Comparison of ENCODE assay signal across 21 mouse cellular contexts in genomic region chr19:34705141-34705540, GRCm38 (mm10). TPM values are rescaled to one million over a fixed set of nuclear protein-coding genes. Genes with fewer than 3 reads are reported as not detected.
DNase-seq lines count a peak whose midpoint lies in the region; ATAC-seq and TF ChIP-seq lines count a peak whose summit lies in the region.
"Had no signal": no experiment of that assay in that cellular context is flagged by ENCODE, and none has a peak within 500 bp of the region (broad histone marks: within the 10 kb centered on the region; RNA-seq: fewer than 3 reads in every experiment).

No protein-coding gene starts in this region.

- no peak overlapping the region for H3K9ac ChIP-seq in lung, embryonic 15.5 days
- H3K9ac ChIP-seq: embryonic facial prominence, embryonic 12.5 days; embryonic facial prominence, embryonic 15.5 days; forebrain, postnatal 0 days; hindbrain, embryonic 12.5 days; hindbrain, embryonic 15.5 days had no signal

- peaks cover 26% of the 10 kb centered on the region for H3K4me1 ChIP-seq in kidney, adult 2 months (ENCODE audit: control insufficient read depth, insufficient read depth, low read length)
- peaks cover 17% of the 10 kb centered on the region for H3K4me1 ChIP-seq in lung, embryonic 15.5 days
- peaks cover 2% of the 10 kb centered on the region for H3K4me1 ChIP-seq in brown adipose tissue, adult 24 weeks (ENCODE audit: control insufficient read depth, insufficient read depth, insufficient read length, low read length)
- H3K4me1 ChIP-seq: embryonic facial prominence, embryonic 15.5 days; hindbrain, embryonic 12.5 days; hindbrain, embryonic 15.5 days had no signal

- ATAC-seq in lung, embryonic 15.5 days (ENCODE audit: borderline replicate concordance, extremely low read depth, low FRiP score, low TSS enrichment): no peak
- ATAC-seq: CD4-positive, CD25-positive, alpha-beta regulatory T cell, adult 4 months; forebrain, embryonic 14.5 days; forebrain, postnatal 0 days had no signal

- no peak for TF ChIP-seq POLR2A in kidney, adult 2 months (IDR thresholded peaks at IDR 0.05; ENCODE audit: low read depth, low read length)

- H3K27ac ChIP-seq in kidney, adult 2 months (ENCODE audit: insufficient read depth, low read depth, low read length): peak overlapping the region; percentile 88
- peak overlapping the region; percentile 85; the same call in 1 of the 2 replicates for H3K27ac ChIP-seq in lung, embryonic 15.5 days
- H3K27ac ChIP-seq in brown adipose tissue, adult 24 weeks (replicated peaks; ENCODE audit: low read depth, low read length): 0 out of 2 replicates have a peak overlapping the region, but pooled peaks have one; percentile 25
- H3K27ac ChIP-seq: embryonic facial prominence, embryonic 12.5 days; embryonic facial prominence, embryonic 15.5 days; gastrocnemius, adult 2 months; hindbrain, embryonic 12.5 days; hindbrain, embryonic 15.5 days had no signal

- H3K36me3 ChIP-seq in kidney, adult 2 months (ENCODE audit: control insufficient read depth, insufficient read depth, low read length): no peaks in the 10 kb centered on the region
- no peaks in the 10 kb centered on the region for H3K36me3 ChIP-seq in lung, embryonic 15.5 days
- H3K36me3 ChIP-seq: embryonic facial prominence, embryonic 12.5 days; embryonic facial prominence, embryonic 15.5 days; hindbrain, embryonic 12.5 days; hindbrain, embryonic 15.5 days had no signal

- WGBS in kidney, adult 2 months: 95% methylated on average over 1 of the region's 1 CpGs
- WGBS in lung, embryonic 15.5 days: 97% methylated on average over 1 of the region's 1 CpGs

- TF ChIP-seq CTCF in kidney, adult 2 months (conservative IDR thresholded peaks at IDR 0.05; ENCODE audit: insufficient read depth, insufficient read length, low read depth, low read length): no peak

- DNase-seq in kidney, adult 2 months: no peak
- no peak for DNase-seq in kidney, adult 8-10 months
- DNase-seq in lung, postnatal 10 days: no peak
- peak; percentile 81 for DNase-seq in adipocyte (ENCODE audit: low spot score)
- DNase-seq: cerebellum, adult 11 months; cerebellum, adult 2 months; cerebellum, adult 9-11 months; cerebellum, postnatal 25 days; forebrain, postnatal 0 days; gastrocnemius, adult 2 months; gastrocnemius, postnatal 14 days; heart, adult 11 months had no signal

- H3K4me3 ChIP-seq in kidney, adult 2 months (ENCODE audit: insufficient read depth, low read depth, low read length): no peak overlapping the region
- H3K4me3 ChIP-seq in lung, embryonic 15.5 days: no peak overlapping the region
- no peak overlapping the region for H3K4me3 ChIP-seq in brown adipose tissue, adult 24 weeks (ENCODE audit: insufficient read depth, low read depth, low read length)
- H3K4me3 ChIP-seq: embryonic facial prominence, embryonic 12.5 days; embryonic facial prominence, embryonic 15.5 days; gastrocnemius, adult 2 months; hindbrain, embryonic 12.5 days; hindbrain, embryonic 15.5 days had no signal

- no peaks in the 10 kb centered on the region for H3K9me3 ChIP-seq in lung, embryonic 15.5 days
- H3K9me3 ChIP-seq: embryonic facial prominence, embryonic 12.5 days; embryonic facial prominence, embryonic 15.5 days; hindbrain, embryonic 12.5 days; hindbrain, embryonic 15.5 days had no signal

- no peaks in the 10 kb centered on the region for H3K27me3 ChIP-seq in kidney, adult 2 months (replicated peaks; ENCODE audit: control insufficient read depth, insufficient read depth, low read length)
- no peaks in the 10 kb centered on the region for H3K27me3 ChIP-seq in lung, embryonic 15.5 days
- H3K27me3 ChIP-seq: embryonic facial prominence, embryonic 12.5 days; embryonic facial prominence, embryonic 15.5 days; hindbrain, embryonic 12.5 days; hindbrain, embryonic 15.5 days had no signal

- H3K4me2 ChIP-seq in lung, embryonic 15.5 days: no peak overlapping the region
- H3K4me2 ChIP-seq: embryonic facial prominence, embryonic 12.5 days; embryonic facial prominence, embryonic 15.5 days; heart, embryonic 11.5 days; hindbrain, embryonic 12.5 days; hindbrain, embryonic 15.5 days had no signal

RNA-seq across cellular contexts. Expression of gene Slc16a12, which starts 41.9 kb away (rescaled TPM):
- polyA plus RNA-seq in kidney, adult 2 months (2012; rRNA removed): 59.6 and 61.4 TPM in 2 replicates
- polyA plus RNA-seq in lung, embryonic 15.5 days (2015; fragmentation: Nextera tagmentation; extraction: Ambion mirVana): 14.8 TPM in 2 replicates
- 0.99 and 1.3 TPM in 2 replicates for polyA plus RNA-seq in brown adipose tissue, adult 24 weeks (2012; ENCODE audit: insufficient read depth, insufficient read length, missing spikeins)
- polyA plus RNA-seq: CD4-positive, CD25-positive, alpha-beta regulatory T cell, adult 4 months had no signal

Comparison
In these comparisons a context has a peak if more than half of its experiments do, and no peak if none do; other contexts are left out.
1. H3K27ac ChIP-seq: peak in every context shown above with its lines; median percentile 88 in kidney, adult 2 months; 85 in lung, embryonic 15.5 days; 25 in brown adipose tissue, adult 24 weeks.